Mouse (Mus musculus): ENCODE data around the gene Gm11111.

Gm11111 gene

DNA sequence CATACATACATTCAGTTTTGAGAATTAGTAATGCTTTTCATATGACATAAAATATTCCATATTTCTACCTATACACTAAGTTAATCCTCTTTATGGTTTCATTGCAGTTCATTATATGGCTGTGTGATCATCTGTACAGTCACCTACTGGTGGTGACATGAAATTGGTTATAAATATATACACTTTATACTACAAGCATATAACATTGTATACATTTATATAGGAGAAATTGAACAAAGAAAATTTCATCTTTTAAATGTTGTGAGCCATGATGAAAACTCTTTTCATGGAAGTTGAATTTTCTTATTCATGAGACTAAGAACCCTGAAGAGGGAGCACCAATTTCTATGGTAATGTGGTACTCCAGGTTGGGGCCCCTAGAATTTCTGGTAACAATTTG is at the start of gene Gm11111:
Gene Gm11111, plus strand, starts transcription at position 301 of the 400 bp plus-strand sequence.
- DNase-seq, result no peak

DNA sequence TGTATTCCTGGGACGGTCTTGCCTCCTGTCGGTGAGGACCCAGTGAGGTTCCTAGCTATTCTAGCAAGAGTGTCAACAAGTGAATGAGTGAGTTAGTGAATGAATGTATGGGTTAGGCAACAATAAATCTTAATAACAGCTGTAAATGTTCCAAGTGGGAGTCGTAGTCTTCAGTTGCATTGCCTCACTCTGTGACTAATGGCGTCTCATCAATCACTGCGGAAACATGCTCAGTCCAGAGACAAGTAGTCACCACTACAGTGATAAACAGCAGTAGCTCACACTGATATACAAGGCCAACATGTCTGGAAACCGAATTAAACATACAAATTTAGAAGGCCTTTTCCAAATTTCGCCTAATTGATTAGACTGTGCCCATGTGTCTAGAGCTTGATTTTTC is 36.3 kb upstream of the Gm11111 start:
- no peak for DNase-seq

DNA sequence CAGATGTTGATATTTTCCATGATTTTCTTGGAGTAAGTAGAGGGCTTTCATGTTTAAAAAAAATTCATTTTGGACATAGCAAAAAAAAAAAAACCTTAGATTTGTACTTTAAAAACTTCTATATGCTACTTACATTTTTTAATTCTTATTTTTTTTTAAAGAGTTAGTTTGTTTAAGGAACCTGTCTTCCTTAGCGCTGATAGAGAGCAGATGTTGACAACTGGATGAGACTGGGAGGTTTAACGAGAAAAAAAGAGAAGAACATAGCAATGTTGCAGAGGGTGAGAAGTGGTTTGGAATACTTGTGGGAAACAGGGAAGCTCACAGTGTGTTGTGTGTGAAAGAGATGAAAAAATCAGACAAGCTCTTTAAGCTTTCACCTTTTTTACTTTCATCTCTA is 32.4 kb upstream of the Gm11111 start:
- DNase-seq, result no peak

DNA sequence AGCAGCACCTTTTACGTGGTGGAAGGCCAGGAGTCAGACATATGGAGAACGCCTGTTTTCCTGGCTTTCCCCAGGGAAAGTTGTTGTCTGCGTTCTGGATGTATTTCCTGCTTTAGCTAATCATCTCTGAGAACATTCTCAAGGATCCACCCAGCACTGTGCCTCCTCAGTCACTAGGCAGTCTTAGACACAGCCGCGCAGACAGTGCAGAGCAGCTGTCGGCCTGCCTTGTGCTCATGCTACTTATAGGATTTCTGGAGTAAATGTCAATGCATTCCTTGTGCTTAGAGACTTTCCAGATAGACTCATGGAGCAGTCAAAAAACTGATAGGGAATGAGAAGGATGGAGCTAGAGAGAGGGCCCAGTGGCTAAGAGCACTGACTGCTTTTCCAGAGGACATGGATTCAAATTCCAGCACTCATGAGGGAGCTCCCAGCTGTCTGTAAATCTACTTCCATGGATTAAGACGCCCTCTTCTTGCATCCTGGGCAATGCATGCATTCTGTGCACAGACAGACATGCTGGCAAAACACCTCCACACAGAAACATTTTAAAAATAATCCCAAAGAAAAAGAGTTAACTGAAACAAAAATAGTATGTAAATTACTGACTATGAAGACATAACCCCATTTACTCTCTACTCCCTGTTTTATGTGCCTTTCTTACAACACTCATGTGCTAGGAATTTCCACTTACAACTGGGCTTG is 30.1 kb upstream of the Gm11111 start:
- DNase-seq, result no peak

DNA sequence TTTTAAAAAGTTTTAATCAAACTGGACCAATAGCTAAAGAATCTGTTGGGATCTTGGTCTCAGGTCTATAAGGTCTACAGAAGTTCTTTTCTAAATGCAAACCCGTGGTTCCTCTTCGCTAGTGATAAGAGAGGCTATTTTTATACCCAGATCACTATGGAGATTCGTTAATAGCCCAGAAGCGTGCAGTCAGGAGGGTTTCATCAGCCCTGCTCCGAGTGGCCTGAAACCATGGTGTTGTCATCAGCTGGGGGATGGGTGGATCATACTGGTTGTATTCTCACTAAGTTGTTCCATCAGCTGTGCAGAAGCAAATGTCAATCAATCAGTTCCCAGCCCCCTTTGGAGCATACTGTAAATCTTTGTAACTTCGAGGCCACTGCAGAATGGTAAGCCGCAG is 29.4 kb upstream of the Gm11111 start:
- DNase-seq, result no peak

DNA sequence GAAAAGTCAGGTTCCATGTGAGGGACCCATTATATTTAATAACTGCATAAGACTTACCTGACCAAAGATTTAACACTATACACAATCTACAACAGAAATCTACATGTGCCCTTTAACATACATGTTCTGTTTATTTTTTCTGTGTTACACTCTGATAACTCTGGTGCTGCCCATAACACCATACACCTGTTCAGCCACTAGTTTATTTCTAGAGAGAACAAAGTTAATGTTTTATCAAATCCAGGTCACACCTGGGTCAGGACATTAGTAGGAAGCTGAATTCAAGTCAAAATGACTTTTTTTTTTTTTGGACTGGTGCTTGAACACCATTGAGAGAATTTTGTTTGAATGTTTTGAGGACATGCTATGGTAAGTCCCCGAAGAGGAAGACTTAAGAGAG is 28.7 kb upstream of the Gm11111 start:
- no peak for DNase-seq

DNA sequence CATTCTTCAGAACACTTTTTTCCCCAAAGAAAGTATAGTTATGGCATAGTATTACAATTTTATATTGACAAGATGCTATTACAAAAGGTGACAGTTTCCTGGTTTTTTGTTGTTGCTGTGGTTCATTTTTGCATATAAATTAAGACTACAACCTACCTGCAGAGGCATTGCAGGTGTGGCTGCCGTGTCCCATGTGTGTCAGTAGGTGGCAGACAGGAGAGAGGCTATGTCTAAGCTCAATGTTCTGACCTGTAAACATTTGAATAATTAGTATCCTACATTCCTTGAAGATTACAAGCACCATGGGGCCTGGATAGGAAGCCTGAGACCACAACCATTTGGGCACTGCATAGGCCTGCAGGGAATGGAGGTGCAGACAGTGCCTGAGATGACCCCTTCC is 11.2 kb upstream of the Gm11111 start:
- DNase-seq, result no peak

DNA sequence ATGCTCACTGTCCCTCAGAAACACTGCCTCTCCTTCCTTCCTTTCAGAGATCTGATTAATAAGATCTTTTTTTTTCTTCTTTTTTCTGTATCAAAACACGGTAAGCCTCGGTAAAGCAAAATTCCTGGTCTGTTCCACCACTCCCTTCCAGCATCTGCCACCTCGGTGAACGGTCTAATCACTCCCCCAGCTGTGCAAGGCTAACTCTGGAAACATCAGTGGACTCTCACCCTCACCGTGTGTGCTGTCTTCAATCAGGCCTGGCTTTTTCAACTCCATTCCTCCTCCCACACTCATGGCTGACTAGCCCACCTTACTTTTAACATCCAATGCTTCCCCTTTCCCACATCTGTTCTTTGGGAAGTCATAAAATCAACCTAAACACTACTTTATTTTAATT is 2.2 kb upstream of the Gm11111 start:
- no peak for DNase-seq

DNA sequence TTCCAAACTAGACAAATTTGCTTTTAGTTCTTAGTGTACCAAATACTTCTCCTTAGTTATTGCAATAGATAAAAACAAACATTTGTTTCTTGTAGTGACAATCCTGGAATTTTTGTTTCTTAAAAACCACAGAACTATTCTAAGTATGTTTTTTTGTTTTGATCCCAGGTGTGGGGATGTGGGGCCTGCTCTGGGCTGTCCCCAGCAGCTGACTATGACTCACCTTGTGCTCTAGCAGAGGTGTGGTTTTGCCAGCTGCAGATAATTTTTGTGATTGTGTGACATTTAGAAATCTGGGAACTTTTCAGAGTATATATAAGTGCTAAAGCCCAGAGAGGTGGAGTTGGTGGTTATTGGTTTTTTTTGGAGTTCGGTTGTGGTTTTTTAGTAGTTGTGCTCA is 1.6 kb upstream of the Gm11111 start:
- DNase-seq, result no peak

DNA sequence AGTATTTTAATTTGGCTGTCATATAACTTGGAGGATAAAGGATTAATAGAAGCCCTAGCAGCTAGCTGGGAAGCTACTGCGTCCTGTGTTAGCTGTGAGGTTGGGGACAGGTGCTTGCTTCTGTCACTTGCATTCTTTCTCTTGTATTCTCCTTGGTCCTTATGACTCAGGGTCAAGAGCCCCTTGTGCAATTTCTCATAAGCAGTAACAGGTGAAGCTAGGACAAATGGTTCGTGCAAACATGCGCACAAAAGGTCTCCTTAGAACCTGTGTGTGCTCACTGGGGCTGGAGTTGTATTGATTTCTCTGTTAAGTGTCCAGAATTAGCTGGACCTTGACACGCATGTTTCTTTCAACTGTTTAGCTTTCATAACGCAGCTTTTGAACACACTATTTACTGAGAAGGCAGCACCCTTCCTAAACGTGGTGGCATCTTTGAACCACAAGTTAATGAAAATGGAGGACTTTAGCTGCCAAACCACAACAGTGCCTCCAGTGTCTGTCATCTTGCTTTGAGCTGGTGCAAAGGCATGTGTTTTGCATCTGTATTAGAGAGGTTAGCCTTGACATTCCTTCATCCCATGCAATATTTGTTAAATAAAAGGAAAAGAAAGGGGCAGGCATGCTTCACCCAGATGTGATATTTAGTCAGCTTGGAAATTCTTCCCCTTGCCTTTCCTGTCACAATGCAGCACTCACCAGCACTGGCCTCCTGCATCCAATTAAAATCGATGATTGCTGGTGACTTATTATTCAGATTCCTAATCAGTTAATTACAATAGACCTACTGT is 511 bp downstream of the Gm11111 start:
- no peak for DNase-seq

DNA sequence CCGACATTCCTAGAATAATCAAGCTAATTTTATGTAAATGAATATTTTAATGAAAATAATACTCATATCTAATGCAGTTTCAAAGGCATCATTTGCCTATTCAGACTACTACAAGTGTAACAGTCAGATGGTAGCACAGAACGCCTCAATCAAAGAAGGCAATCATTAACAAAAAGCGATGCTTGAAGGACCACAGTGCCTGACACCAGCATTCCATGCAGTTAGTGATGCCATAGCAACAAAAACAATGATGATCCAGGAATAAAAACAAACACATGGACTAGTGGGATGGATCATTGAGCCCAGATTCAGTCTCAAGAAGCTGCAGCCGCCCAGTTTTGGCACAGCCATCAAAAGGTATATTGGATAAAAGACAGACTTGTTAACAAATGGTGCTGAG is 8.8 kb downstream of the Gm11111 start:
- no peak for DNase-seq

DNA sequence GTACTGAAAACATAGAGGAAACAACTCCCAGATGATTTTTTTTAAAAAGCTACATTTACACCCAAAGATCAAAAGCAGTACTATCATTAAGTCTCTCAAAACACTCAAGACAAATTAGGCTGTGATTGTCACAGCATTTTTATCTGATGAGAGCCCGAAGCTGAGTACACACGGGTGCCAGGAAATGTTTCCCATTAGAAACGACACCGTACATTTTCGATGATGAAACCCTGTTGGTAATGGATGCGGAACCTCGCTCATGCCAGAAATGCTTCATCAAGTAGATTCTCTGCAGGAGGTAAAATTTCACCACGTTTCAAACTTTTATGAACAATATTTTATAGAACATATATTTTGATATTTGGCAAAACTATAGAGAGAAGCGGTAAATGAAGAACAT is 10.3 kb downstream of the Gm11111 start:
- DNase-seq, result no peak

DNA sequence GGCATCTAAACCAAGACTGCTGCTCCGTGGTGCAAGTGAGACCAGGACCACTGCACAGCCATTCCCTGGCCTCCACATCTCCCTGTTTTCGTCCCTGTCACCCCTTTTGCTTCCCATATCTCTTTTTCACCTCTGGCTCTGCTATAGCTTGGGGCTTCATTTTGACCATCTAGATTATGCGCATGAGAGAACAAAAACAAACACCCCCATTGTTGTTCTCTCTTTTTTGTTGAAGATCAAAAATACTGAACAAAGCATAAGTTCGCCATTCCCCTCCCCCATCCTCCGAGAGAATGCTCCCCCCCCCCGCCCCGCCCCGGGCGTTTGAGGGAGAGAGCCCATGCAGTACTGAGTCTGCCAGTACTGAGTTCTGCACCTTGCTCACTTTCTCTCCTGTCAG is 11.3 kb downstream of the Gm11111 start:
- no peak for DNase-seq

DNA sequence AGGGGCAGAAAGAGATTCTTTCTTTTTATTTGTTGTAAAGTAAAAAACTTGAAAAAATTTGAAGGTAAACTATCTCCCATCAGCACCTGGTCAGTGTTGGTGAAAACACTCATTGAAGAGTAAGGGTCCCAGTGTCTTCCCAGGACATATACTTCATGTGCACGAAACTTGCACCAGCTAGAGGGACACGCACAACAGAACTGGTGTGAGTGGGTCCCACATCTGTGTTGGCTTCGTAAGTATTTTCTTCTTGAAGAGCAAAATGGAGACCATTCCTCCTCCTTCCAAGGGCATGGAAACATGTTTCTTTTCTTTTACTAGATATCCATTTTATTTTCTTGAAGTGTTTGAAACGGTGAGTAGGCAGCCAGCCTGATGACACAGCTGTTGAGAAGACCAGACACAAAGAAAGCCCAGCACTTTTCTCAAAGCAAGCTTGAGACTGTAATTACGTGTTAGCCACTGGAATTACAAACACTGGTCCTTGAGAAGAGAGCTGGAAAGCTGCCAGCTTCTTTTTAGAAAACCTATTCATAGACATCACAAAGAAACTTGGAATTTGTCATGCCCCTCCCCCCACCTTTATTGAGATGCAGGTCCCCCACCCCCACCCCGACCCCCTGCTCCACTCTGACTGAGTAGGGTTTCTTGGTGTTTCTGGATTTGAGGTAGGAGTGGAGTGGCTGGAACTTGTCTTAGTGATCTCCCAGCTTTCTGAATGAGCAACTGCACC is 14.1 kb downstream of the Gm11111 start:
- DNase-seq, result peak; percentile 37

DNA sequence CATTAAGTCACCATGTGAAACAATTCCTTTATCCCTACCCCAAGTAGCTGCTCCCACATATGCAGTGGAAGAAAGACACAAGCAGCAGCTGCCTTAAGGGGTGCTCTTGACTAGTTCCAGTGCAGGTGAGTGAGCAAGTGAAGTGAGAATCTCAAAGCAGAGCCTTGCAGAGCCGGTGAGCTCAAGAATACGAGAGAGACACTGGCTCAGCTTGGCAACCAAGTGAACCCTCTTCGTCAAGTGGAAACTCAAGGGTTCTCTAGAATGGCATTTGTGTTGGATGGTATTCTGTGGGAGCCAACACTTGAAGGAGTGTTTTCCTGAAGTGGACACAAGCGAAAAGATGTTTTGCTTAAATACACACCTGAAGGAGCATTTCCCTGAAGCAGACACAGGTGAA is 16.0 kb downstream of the Gm11111 start:
- no peak for DNase-seq

DNA sequence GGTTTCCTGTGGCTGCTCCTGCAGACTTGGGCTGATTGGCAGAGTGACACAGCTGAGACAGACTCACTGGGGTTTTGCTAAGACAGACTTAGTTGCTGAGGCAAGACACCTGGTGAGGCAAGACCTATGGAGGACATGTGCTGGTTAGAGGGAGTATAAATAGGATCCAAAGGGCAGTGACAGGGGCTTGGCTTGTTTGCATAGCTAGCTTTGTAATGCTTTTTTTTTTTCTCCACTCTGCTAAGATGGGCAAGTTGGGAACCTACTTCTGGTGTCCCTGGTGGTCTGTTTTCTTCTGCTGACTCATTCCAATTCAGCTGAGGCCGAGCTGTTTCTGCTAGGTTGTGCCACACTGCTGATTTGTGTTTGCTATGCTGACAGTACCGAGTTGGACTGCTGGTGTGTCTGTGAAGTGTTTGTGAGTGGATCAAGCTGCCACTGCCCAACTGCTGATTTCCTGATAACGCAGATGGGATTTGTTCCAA is 16.6 kb downstream of the Gm11111 start:
- DNase-seq, result peak; percentile 25

DNA sequence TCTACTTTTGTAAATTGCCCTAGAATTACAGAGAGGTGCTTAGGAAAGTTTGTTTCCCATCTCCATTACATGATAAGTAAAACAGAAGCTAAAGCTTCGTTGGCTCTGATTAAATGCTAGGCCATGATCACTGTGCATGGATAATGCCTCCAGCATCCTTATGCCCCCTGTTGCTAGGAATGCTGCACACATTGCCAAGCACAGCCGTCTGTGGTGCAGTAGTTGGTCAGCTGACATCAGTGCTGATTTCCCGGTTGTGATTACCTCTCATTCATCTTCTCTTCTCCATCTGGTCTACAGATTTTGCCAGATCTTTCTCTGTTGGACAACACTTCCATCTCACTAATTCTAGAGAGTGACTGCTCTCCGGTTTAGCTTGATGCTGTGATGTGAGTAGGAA is 19.9 kb downstream of the Gm11111 start:
- DNase-seq, result no peak

DNA sequence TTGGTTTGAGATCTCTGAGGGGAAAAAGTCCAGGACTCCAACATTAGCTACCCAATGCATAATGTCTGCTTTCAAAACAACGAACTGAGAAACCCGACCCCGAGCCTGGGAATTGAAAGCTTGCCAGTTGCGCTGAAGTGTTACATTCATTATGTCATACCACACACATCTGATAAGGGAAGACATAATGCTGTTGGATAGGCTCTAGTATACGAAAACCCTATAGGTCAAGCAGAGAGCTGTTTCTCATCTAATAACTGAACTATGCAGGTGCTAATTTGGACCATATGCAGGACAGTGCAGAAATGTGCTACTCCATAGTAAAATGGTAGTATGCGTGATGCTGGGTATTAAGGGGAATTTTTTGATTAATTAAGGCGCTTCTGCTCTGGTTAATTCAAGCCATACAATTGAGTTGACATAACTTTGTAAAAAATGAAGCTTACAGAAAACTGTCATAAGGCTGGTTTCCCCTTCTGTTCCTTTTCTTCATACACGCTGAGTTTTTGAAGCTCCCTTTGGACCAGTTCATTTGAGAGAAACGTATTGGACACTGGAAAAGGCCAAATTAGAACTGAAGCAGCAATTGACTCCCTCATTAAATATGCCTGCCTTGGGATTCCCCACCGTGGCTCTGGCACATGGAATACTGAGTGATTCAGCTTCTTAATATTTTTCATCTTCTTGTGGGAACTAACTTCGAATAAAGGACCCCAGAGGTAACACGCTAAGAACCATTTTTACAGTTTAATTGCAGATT is 22.4 kb downstream of the Gm11111 start:
- peak; percentile 34 for DNase-seq

DNA sequence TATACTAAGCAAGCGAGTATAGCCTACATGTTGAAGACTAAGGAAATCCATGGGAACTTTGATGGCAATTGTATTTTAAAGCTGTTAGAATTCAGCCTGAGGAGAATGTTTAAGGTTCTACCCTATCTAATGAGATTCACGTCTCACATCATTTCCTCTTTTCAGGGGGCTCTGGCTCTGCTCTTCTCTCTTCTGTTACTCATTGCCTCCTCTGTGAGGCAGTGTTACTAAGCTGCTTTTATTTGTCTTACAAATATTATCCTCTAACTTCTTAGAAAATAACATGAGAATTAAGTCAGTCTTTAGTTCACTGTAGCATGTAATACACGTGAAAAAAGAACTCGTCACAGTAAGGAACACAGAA is 23.0 kb downstream of the Gm11111 start:
- no peak for DNase-seq

DNA sequence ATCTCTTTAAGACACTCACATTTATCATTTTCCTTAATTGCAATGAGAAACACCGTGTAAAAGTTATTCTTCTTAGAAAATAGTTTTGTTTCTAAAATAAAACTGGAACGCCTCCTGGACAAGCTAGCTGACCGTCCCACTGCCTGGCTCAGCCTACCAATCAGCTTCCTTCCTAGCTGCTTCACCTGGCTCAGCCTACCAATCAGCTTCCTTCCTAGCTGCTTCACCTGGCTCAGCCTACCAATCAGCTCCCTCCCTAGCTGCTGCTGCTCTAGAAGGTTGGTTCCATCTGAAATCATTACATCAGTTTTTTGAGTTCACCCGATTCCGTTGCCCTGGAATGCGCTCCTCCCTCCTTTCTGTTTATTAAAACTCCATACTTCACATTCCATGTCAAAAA is 24.0 kb downstream of the Gm11111 start:
- peak; percentile 5 for DNase-seq

DNA sequence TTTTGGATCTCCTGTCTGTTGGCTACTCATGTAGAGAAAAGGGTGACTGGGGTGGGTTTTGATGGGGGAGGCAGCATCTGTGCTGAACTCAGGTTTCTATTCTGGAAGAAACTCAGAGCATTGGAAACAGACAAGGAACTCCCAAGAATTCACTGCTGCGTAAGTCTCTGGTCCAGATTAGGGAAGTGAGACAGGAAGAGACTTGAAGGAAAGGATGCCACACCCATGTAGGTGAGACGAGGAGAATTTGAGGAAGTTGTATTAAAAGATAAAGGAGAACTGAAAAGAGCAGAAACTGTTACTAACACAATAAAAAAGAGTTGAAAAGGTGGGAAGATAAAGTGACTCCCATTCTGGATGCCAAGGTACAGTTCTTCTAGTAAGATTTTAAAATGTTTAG is 25.9 kb downstream of the Gm11111 start:
- no peak for DNase-seq

DNA sequence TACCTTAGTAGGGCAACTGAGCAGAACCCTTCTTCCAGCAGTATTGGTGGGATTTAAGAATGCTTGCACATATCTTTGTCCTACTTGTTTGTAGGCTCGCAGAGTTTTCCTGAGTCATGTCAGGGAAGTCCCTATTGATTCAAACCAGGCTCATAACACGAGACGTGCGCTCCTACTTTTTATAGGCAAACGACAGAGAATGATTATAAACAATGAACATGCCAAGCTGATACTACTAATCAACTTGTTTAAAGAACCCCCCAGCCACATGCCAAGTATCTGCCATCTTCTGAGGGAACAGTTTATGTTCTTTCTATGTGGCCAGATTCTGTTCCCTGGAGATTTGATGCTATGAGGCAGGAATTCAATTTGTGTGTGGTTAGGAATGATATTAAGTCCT is 28.3 kb downstream of the Gm11111 start:
- DNase-seq, result peak; percentile 16

DNA sequence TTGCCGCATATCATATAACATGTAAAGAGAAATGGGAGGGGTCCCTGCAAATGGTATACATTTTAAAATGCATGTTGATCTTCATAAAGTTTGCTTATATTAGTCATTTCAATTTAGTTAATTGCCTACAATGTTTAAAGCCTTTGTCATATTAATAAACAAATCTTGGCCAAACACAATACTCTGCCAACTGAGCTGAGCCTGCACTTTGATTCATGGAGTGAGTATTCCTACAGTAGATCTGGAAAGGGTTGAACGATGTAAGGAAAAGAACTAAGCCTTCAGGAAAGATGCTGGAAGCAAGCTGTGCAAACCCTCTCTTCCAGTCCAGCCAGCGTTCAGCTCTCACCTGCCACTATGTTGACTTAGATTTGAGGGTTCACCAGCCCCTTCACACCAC is 29.6 kb downstream of the Gm11111 start:
- DNase-seq, result no peak
